Mouse (Mus musculus) gastrocnemius, postnatal 4 days (tissue): ENCODE data around the gene Gm49403. TPM values are rescaled to one million over a fixed set of nuclear protein-coding genes. Genes with fewer than 3 reads are reported as not detected.

Experiments
- DNase-seq, 2 experiments: peaks; one replicate each; pipeline ENCODE4 v3.0.0; 2021 to 2022; ENCODE audit warnings: low spot score in 2 of 2, mixed read lengths in 2 of 2
- microRNA-seq: library from miRNA; unstranded; fragments of <30 nt; microRNA quantifications from one replicate; pipeline ENCODE4 v1.2.0, GENCODE M21; 2021
- total RNA-seq, 2 experiments: library from RNA; stranded (reverse); gene quantifications; 2 replicates each; pipeline ENCODE4 v1.2.3; 2021

Gm49403 gene
- total RNA-seq, 2 experiments from 2014 or later: not detected

GRCm38 (mm10) chr19:8908531-8908930 lies 24.8 kb downstream of the Gm49403 start:
- no peak for DNase-seq

GRCm38 (mm10) chr19:8911810-8912209 lies 28.1 kb downstream of the Gm49403 start:
- DNase-seq: no peak

GRCm38 (mm10) chr19:8914212-8914611 lies 30.5 kb downstream of the Gm49403 start:
- DNase-seq: no peak

DNA sequence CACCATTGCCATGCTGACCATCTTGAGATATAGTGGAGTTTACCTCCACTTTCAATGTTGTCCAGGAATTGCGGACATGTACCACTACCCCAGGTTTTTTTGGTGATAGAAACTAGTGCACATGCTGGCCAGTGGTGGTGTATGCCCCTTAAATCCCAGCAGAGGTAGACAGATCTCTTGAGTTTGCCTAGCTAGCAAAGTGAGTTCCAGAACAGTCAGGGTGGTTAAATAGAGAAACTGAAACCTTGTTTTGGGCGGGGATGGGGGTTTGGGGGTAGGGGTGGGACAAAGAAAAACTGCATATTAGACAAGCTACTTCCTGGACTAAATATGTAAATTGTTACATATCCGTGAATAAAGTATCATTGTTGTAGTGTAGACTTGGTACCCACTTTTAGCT lies 35.3 kb downstream of the Gm49403 start:
- no peak for DNase-seq

- no peak for DNase-seq
Measured at GRCm38 (mm10) chr19:8919684-8920072, 35.9 kb downstream of the Gm49403 start.

- peak; percentile 90 to 95 for DNase-seq
Measured at GRCm38 (mm10) chr19:8920073-8920736, 36.5 kb downstream of the Gm49403 start, which contains the start of gene B3gat3. TSS of gene B3gat3 (plus strand) at chr19:8920374.

DNA sequence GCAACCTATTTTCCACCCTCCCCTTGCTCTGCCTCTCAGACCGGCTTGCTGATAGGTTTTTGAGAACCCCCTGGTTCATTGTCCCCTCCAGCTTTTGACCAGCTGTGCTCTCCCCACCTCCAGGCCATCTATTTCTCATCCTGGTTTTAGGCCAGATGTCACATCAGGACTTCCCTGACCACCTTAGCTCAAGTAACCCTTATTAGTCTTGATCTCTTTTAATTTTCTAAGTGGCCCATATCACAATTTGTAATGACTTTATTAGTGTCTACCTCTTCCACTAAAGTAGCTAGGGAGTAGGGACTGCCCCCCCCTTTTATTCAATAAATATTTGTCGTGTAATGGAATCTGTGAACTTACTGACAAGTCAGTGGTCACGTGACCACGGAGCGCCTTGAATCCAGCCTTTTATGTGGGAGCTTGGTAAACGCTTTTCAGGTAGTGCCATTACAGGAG lies 37.1 kb downstream of the Gm49403 start:
- no peak for DNase-seq

DNA sequence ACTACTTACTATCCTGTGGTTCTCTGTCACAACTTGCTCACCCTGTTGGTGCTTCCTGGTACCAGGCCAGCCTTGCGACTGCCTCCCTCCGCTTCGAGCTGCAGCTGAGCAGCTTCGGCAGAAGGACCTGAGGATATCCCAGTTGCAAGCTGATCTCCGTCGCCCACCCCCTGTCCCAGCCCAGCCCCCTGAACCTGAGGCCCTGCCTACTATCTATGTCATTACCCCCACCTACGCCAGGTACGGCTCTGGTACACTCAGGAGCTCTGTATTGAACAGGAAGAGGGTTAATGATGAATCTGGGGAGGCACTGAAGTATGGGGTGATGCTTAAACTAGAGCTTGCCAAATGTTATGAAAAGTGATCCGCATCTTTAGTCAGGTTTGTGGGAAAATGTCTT lies 38.0 kb downstream of the Gm49403 start:
- DNase-seq: no peak

- DNase-seq: no peak
Measured at GRCm38 (mm10) chr19:8926766-8927165, 43.0 kb downstream of the Gm49403 start.

DNA sequence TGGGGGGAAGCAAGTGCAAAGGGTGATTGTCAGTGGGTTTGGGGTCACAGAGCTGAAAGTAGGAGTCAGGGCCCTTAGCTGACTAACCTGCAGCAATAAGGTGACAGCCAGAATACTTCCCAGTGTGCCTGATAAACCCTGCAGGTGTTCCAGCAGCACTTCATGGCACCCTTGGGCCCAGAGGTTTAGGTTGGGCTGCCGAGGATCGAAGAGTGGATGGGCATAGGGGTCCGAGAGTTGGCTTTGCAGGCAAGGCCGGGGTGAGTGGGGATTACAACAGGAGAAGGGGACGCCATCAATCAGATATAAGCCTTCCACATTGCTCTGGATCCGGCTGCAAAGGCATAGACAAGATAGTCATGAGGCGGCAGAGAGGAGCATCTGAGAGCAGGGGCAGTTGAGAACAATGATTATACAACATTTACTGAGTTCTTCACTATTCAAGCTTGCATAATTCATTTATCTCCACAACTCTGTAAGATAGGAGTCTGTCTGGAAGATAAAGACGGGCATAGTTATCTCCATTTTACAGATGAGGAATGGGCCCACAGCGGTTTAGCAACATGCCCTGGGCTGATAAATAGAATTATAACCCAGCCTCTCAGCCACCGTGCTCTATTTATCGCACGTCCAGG lies 44.3 kb downstream of the Gm49403 start:
- DNase-seq: no peak

DNA sequence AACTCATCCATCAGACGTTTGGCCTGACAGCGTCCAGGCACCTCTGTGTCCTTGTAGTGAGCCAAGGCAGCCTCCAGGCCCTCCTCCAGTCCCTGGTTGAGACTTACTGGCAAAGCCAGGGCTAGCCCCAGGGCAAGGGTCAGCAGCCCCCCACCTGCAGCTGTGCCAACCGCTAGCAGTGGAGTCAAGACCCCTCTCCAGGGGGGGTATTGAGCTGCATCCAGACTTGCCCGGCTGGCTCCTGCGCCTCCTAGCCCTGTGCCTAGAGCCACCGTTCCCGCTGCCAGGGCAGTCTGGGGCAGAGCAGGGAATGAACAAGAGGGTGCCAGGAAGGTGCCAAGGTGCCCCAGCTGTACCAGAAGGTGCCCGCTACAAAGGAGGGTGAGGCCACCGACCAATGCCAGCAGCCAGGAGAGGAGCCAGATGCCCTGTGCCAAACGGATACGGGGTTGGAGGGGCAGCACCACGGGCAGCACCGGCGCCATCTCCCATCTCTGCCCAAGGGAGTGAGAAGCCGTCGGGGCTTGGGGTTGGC lies 45.0 kb downstream of the Gm49403 start:
- DNase-seq: no peak

GRCm38 (mm10) chr19:8929224-8930088 lies 45.7 kb downstream of the Gm49403 start, which contains the start of the genes Rom1 and Eml3:
TSS of gene Rom1 (minus strand) at chr19:8929356.
TSS of gene Eml3 (plus strand) at chr19:8929552.
- DNase-seq: peak; percentile 80 to 90

DNA sequence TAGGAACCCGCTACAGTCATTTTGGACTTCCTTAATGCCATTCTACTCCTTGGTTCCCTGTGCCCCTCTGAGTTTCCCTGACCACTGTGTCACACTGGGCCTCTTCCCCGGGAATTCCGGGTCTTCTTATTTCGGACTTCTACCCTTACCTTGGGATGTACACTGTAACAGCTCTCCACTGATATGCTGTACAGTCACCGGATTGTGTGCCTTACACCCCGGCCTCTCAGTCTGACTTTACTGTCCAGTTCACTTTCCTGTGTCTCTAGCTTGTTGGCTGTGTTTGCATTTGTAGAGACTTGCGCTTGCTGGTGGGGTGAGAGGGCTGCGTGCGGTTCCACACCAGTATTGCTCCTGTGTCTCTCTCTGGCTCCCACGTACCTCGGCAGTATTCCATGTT lies 46.4 kb downstream of the Gm49403 start:
- no peak for DNase-seq

DNA sequence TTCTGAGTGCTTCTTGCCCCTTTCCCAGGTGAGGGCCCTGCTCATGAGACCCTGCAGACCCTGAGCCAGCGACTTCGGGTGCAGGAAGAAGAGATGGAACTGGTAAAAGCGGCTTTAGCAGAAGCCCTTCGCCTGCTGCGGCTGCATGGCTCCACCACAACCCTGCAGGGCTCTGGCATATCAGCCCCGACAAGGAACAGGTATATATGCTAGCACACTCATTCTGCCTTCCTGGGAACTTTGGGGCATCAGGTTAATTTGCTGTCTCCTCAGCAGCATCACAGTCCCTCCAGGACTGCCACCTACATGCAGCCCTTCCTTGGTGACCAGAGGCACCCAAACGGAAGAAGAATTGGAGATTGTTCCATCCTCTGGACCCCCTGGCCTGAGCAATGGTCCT lies 47.0 kb downstream of the Gm49403 start:
- DNase-seq: no peak

- no peak for DNase-seq
Measured at GRCm38 (mm10) chr19:8936736-8937135, 53.0 kb downstream of the Gm49403 start.

Small RNA genes lying within 50 kb of the gene (microRNA-seq; reads per million reads assigned to microRNA genes)
- gene Mir5136: not detected

Other genes with a start within 250 kb of the Gm49403 start
- gene Chrm1, start 220.1 kb upstream of the Gm49403 start, total RNA-seq: under 1 TPM; 0.05 to 0.10 TPM
- gene Slc3a2, start 160.6 kb upstream of the Gm49403 start, total RNA-seq: 10 to 100 TPM; 42.4 to 43.8 TPM
- 10 to 100 TPM; 34.5 to 35.1 TPM for gene Wdr74, start 148.1 kb upstream of the Gm49403 start, total RNA-seq
- gene 1700092M07Rik, start 143.2 kb upstream of the Gm49403 start, total RNA-seq: 1 to 10 TPM in 1 of 2 experiments, not detected in 1; 2.5 TPM
- 10 to 100 TPM; 59.1 to 60.5 TPM for gene Stx5a, start 142.5 kb upstream of the Gm49403 start, total RNA-seq
- 10 to 100 TPM; 70.4 to 80.5 TPM for gene Nxf1, start 126.9 kb upstream of the Gm49403 start, total RNA-seq
- gene Tmem223, start 112.9 kb upstream of the Gm49403 start, total RNA-seq: 10 to 100 TPM; 71.4 to 85.6 TPM
- gene Tmem179b, start 109.5 kb upstream of the Gm49403 start, total RNA-seq: 10 to 100 TPM; 19.3 to 21.9 TPM
- gene Taf6l, start 97.5 kb upstream of the Gm49403 start, total RNA-seq: 10 to 100 TPM; 15.5 to 16.9 TPM
- 10 to 100 TPM; 61.0 to 65.4 TPM for gene Polr2g, start 85.4 kb upstream of the Gm49403 start, total RNA-seq
- gene Zbtb3, start 81.4 kb upstream of the Gm49403 start, total RNA-seq: 1 to 10 TPM; 1.4 to 1.5 TPM
- gene Ttc9c, start 64.6 kb upstream of the Gm49403 start, total RNA-seq: 10 to 100 TPM; 19.9 to 22.9 TPM
- 10 to 100 TPM; 61.3 to 71.0 TPM for gene Hnrnpul2, start 63.9 kb upstream of the Gm49403 start, total RNA-seq
- under 1 TPM in 1 of 2 experiments, not detected in 1; 0.67 TPM for gene AC129217.1, start 54.2 kb upstream of the Gm49403 start, total RNA-seq
- gene Bscl2, start 46.5 kb upstream of the Gm49403 start, total RNA-seq: 10 to 100 TPM; 22.1 to 24.2 TPM
- gene Gng3, start 44.7 kb upstream of the Gm49403 start, total RNA-seq: under 1 TPM; 0.17 to 0.26 TPM
- gene Lrrn4cl, start 33.2 kb upstream of the Gm49403 start, total RNA-seq: 10 to 100 TPM; 18.7 to 22.9 TPM
- 100 to 1,000 TPM; 149 to 158 TPM for gene Ubxn1, start 12.4 kb upstream of the Gm49403 start, total RNA-seq
- 10 to 100 TPM; 48.1 to 49.3 TPM for gene Uqcc3, start 3.0 kb upstream of the Gm49403 start, total RNA-seq
- gene Lbhd1, start 198 bp upstream of the Gm49403 start, total RNA-seq: 10 to 100 TPM in 1 of 2 experiments, 1 to 10 TPM in 1; 2.4 to 11.4 TPM
- gene 1810009A15Rik, start 4.9 kb downstream of the Gm49403 start, total RNA-seq: 10 to 100 TPM; 30.0 to 30.9 TPM
- gene Gm49416, start 5.0 kb downstream of the Gm49403 start, total RNA-seq: 1 to 10 TPM; 1.5 to 2.9 TPM
- 10 to 100 TPM; 19.0 to 20.1 TPM for gene Ints5, start 9.1 kb downstream of the Gm49403 start, total RNA-seq
- 10 to 100 TPM; 74.2 to 77.0 TPM for gene Ganab, start 14.1 kb downstream of the Gm49403 start, total RNA-seq
- 10 to 100 TPM; 29.6 to 31.6 TPM for gene B3gat3, start 36.4 kb downstream of the Gm49403 start, total RNA-seq
- 1 to 10 TPM; 4.4 to 4.9 TPM for gene Rom1, start 45.4 kb downstream of the Gm49403 start, total RNA-seq
- 10 to 100 TPM; 24.3 to 26.7 TPM for gene Eml3, start 45.6 kb downstream of the Gm49403 start, total RNA-seq
- gene Mta2, start 57.9 kb downstream of the Gm49403 start, total RNA-seq: 10 to 100 TPM; 61.1 to 69.8 TPM
- gene Tut1, start 69.9 kb downstream of the Gm49403 start, total RNA-seq: 10 to 100 TPM; 12.7 to 14.9 TPM
- 100 to 1,000 TPM; 704 to 748 TPM for gene Eef1g, start 83.1 kb downstream of the Gm49403 start, total RNA-seq
- 100 to 1,000 TPM; 377 to 414 TPM for gene Ahnak, start 105.4 kb downstream of the Gm49403 start, total RNA-seq
- 1 to 10 TPM; 1.7 to 5.3 TPM for gene Scgb1a1, start 204.0 kb downstream of the Gm49403 start, total RNA-seq